8 mouse cellular contexts compared by ENCODE assay signal in the genomic region with DNA sequence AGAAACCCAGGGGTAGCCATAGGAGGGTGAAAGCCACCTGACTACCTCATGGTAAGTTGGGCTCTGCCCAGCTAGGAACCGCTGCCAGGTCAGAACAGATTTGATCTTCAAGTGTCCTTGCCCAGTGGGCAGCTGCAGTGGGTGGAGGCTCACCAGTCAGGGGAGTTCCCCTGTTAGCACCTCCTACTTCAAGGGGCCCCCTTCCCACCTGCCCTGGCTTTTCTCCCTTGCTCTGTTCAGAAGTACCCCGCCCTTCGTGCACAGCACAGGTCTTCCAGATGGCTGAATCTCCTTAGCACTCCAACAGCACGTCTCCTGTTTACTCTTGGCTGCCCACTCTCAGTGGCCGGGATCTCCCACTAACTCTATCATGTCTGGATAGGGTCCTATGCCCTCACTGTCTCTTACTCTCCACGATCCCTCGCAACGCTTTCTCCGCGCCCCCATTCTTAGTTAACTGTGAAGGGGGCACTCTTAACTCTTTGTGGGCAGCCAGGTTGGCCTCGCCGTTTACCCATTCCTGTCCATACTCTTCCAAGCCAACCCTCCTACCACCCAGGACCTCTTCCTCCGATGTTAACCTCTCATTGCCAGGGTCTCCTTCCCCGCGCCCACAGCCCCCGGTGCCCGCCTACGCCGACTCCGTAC. TPM values are rescaled to one million over a fixed set of nuclear protein-coding genes. Genes with fewer than 3 reads are reported as not detected.
DNase-seq lines count a peak whose midpoint lies in the region; ATAC-seq and TF ChIP-seq lines count a peak whose summit lies in the region.

No protein-coding gene starts in this region.

- H3K4me1 ChIP-seq in heart, embryonic 13.5 days, result peaks cover 19% of the 10 kb centered on the region
- peaks cover 22% of the 10 kb centered on the region for H3K4me1 ChIP-seq in kidney, embryonic 16.5 days (ENCODE audit: insufficient read depth, low read length)
- H3K4me1 ChIP-seq in lung, adult 2 months (ENCODE audit: control insufficient read depth, insufficient read depth, low read length), result no peaks in the 10 kb centered on the region
- H3K4me1 ChIP-seq in neural tube, embryonic 14.5 days (ENCODE audit: control insufficient read depth, insufficient read depth, low read length), result peaks cover 15% of the 10 kb centered on the region

- H3K27ac ChIP-seq in heart, embryonic 13.5 days (replicated peaks), result peak overlapping the region; percentile 84
- H3K27ac ChIP-seq in kidney, embryonic 16.5 days (ENCODE audit: low read length), result peak overlapping the region; percentile 84
- H3K27ac ChIP-seq in neural tube, embryonic 14.5 days (ENCODE audit: low read depth, low read length), result 0 out of 2 replicates have a peak overlapping the region, but pooled peaks have one; percentile 8

- no peak for TF ChIP-seq CTCF in lung, adult 2 months (IDR thresholded peaks at IDR 0.05; ENCODE audit: insufficient read depth, low read length)

- H3K4me3 ChIP-seq in heart, embryonic 13.5 days, result peak overlapping the region; percentile 73
- H3K4me3 ChIP-seq in kidney, embryonic 16.5 days (ENCODE audit: low read length), result peak overlapping the region; percentile 70
- H3K4me3 ChIP-seq in lung, adult 2 months (replicated peaks; ENCODE audit: extremely low read depth, low read depth, low read length), result peak overlapping the region; percentile 84
- peak overlapping the region; percentile 55 for H3K4me3 ChIP-seq in neural tube, embryonic 14.5 days (ENCODE audit: low read depth, low read length)

- peak; percentile 10 to 19 for DNase-seq in B cell, adult 2 months
- peak; percentile 78 for DNase-seq in adrenal gland, postnatal 14 days
- DNase-seq in lung, adult 2 months, result peak; percentile 72
- DNase-seq in thymus, postnatal 10 days (ENCODE audit: low spot score in 2 of 2), result peak; percentile 17 to 28

- H3K9ac ChIP-seq in heart, embryonic 13.5 days, result peak overlapping the region; percentile 90
- peak overlapping the region; percentile 79 for H3K9ac ChIP-seq in kidney, embryonic 16.5 days (replicated peaks; ENCODE audit: low read length)
- peak overlapping the region; percentile 46 for H3K9ac ChIP-seq in neural tube, embryonic 14.5 days (replicated peaks; ENCODE audit: low read depth, low read length)

- no peaks in the 10 kb centered on the region for H3K9me3 ChIP-seq in heart, embryonic 13.5 days
- H3K9me3 ChIP-seq in kidney, embryonic 16.5 days (ENCODE audit: low read length), result no peaks in the 10 kb centered on the region
- no peaks in the 10 kb centered on the region for H3K9me3 ChIP-seq in neural tube, embryonic 14.5 days (ENCODE audit: control insufficient read depth, low read length)

- peak overlapping the region; percentile 74 for H3K4me2 ChIP-seq in heart, embryonic 13.5 days
- peak overlapping the region; percentile 74 for H3K4me2 ChIP-seq in kidney, embryonic 16.5 days (replicated peaks; ENCODE audit: low read depth, low read length)
- H3K4me2 ChIP-seq in neural tube, embryonic 14.5 days (ENCODE audit: low read depth, low read length), result peak overlapping the region; percentile 94

- 1% methylated on average over 20 of the region's 20 CpGs for WGBS in heart, embryonic 13.5 days
- 2% methylated on average over 20 of the region's 20 CpGs for WGBS in kidney, embryonic 16.5 days
- 2% methylated on average over 20 of the region's 20 CpGs for WGBS in lung, adult 2 months
- 1% methylated on average over 20 of the region's 20 CpGs for WGBS in neural tube, embryonic 14.5 days

- peaks cover 53% of the 10 kb centered on the region for H3K36me3 ChIP-seq in heart, embryonic 13.5 days
- peaks cover 11% of the 10 kb centered on the region for H3K36me3 ChIP-seq in kidney, embryonic 16.5 days (ENCODE audit: insufficient read depth, low read length)
- H3K36me3 ChIP-seq in neural tube, embryonic 14.5 days (ENCODE audit: control insufficient read depth, insufficient read depth, low read length), result 0 out of 2 replicates have a peak, but pooled peaks cover 5% of the 10 kb centered on the region

- H3K27me3 ChIP-seq in heart, embryonic 13.5 days (replicated peaks), result peaks cover 9% of the 10 kb centered on the region; the same call in 1 of the 2 replicates
- no peaks in the 10 kb centered on the region for H3K27me3 ChIP-seq in kidney, embryonic 16.5 days (ENCODE audit: insufficient read depth, low read length)
- no peaks in the 10 kb centered on the region for H3K27me3 ChIP-seq in neural tube, embryonic 14.5 days (ENCODE audit: control insufficient read depth, insufficient read depth, low read length)

- peak; percentile 22 for ATAC-seq in erythroblast, adult 5-6 weeks (replicated peaks; ENCODE audit: low FRiP score, poor library complexity, severe bottlenecking)
- ATAC-seq in heart, embryonic 13.5 days (ENCODE audit: extremely low read depth, insufficient number of reproducible peaks, low FRiP score, low TSS enrichment), result peak; percentile 43
- peak; percentile 64 for ATAC-seq in kidney, embryonic 16.5 days (ENCODE audit: low FRiP score, low TSS enrichment)
- ATAC-seq in neural tube, embryonic 14.5 days (ENCODE audit: low read depth), result peak; percentile 11

- peak; percentile 50; the same call in 1 of the 2 replicates for TF ChIP-seq POLR2A in lung, adult 2 months (IDR thresholded peaks at IDR 0.05; ENCODE audit: borderline replicate concordance, extremely low read depth, low read depth, low read length)

RNA-seq across cellular contexts. Expression of gene Pdk2, which starts 0.5 kb away (rescaled TPM):
- total RNA-seq in adrenal gland, postnatal 14 days (2021), result 147 and 156 TPM in 2 replicates
- total RNA-seq in erythroblast, adult 5-6 weeks (2015; ENCODE audit: low replicate concordance), result 1.3 and 7.9 TPM in 2 replicates
- total RNA-seq in erythroblast, adult 5-6 weeks (2017; ENCODE audit: low replicate concordance), result 0.60 and 5.6 TPM in 2 replicates
- polyA plus RNA-seq in heart, embryonic 13.5 days (2015; fragmentation: Nextera tagmentation; extraction: Ambion mirVana), result 77.9 and 81.1 TPM in 2 replicates
- 72.3 and 85.2 TPM in 2 replicates for polyA plus RNA-seq in kidney, embryonic 16.5 days (2015; fragmentation: Nextera tagmentation; extraction: Ambion mirVana)
- polyA plus RNA-seq in lung, adult 2 months (2012; rRNA removed), result 53.0 and 67.3 TPM in 2 replicates
- polyA plus RNA-seq in neural tube, embryonic 14.5 days (2014; fragmentation: Nextera tagmentation; extraction: Ambion mirVana), result 21.8 and 23.1 TPM in 2 replicates

RNA-seq across cellular contexts. Expression of gene Samd14, which starts 30.9 kb away (rescaled TPM):
- total RNA-seq in adrenal gland, postnatal 14 days (2021), result 5.4 and 7.3 TPM in 2 replicates
- 22.1 and 25.9 TPM in 2 replicates for total RNA-seq in erythroblast, adult 5-6 weeks (2015; ENCODE audit: low replicate concordance)
- total RNA-seq in erythroblast, adult 5-6 weeks (2017; ENCODE audit: low replicate concordance), result 32.0 and 47.1 TPM in 2 replicates
- polyA plus RNA-seq in heart, embryonic 13.5 days (2015; fragmentation: Nextera tagmentation; extraction: Ambion mirVana), result 11.6 and 11.7 TPM in 2 replicates
- 19.2 and 21.2 TPM in 2 replicates for polyA plus RNA-seq in kidney, embryonic 16.5 days (2015; fragmentation: Nextera tagmentation; extraction: Ambion mirVana)
- polyA plus RNA-seq in lung, adult 2 months (2012; rRNA removed), result 5.9 and 7.0 TPM in 2 replicates
- 131 and 144 TPM in 2 replicates for polyA plus RNA-seq in neural tube, embryonic 14.5 days (2014; fragmentation: Nextera tagmentation; extraction: Ambion mirVana)

RNA-seq across cellular contexts. Expression of gene Itga3, which starts 36.0 kb away (rescaled TPM):
- 33.9 and 36.1 TPM in 2 replicates for total RNA-seq in adrenal gland, postnatal 14 days (2021)
- total RNA-seq in erythroblast, adult 5-6 weeks (2015; ENCODE audit: low replicate concordance), result not detected in 2 replicates
- total RNA-seq in erythroblast, adult 5-6 weeks (2017; ENCODE audit: low replicate concordance), result not detected in 2 replicates
- 10.2 and 12.2 TPM in 2 replicates for polyA plus RNA-seq in heart, embryonic 13.5 days (2015; fragmentation: Nextera tagmentation; extraction: Ambion mirVana)
- polyA plus RNA-seq in kidney, embryonic 16.5 days (2015; fragmentation: Nextera tagmentation; extraction: Ambion mirVana), result 25.5 and 25.8 TPM in 2 replicates
- polyA plus RNA-seq in lung, adult 2 months (2012; rRNA removed), result 181 and 187 TPM in 2 replicates
- 13.8 and 13.9 TPM in 2 replicates for polyA plus RNA-seq in neural tube, embryonic 14.5 days (2014; fragmentation: Nextera tagmentation; extraction: Ambion mirVana)

RNA-seq across cellular contexts. Expression of gene Ppp1r9b, which starts 49.8 kb away (rescaled TPM):
- total RNA-seq in adrenal gland, postnatal 14 days (2021), result 101 and 109 TPM in 2 replicates
- total RNA-seq in erythroblast, adult 5-6 weeks (2015; ENCODE audit: low replicate concordance), result 21.9 and 30.7 TPM in 2 replicates
- total RNA-seq in erythroblast, adult 5-6 weeks (2017; ENCODE audit: low replicate concordance), result 41.1 and 45.2 TPM in 2 replicates
- polyA plus RNA-seq in heart, embryonic 13.5 days (2015; fragmentation: Nextera tagmentation; extraction: Ambion mirVana), result 6.5 and 6.8 TPM in 2 replicates
- polyA plus RNA-seq in kidney, embryonic 16.5 days (2015; fragmentation: Nextera tagmentation; extraction: Ambion mirVana), result 9.9 and 10.7 TPM in 2 replicates
- polyA plus RNA-seq in lung, adult 2 months (2012; rRNA removed), result 58.7 and 67.7 TPM in 2 replicates
- 27.7 and 29.8 TPM in 2 replicates for polyA plus RNA-seq in neural tube, embryonic 14.5 days (2014; fragmentation: Nextera tagmentation; extraction: Ambion mirVana)

Comparison
In these comparisons a context has a peak if more than half of its experiments do, and no peak if none do; other contexts are left out.
1. Peak in every context shown above with its lines: DNase-seq, ATAC-seq, H3K4me3 ChIP-seq and H3K27ac ChIP-seq.
2. DNase-seq: peak in every context shown above with its lines; median percentile 78 in adrenal gland, postnatal 14 days; 72 in lung, adult 2 months; 22 in thymus, postnatal 10 days; 14 in B cell, adult 2 months.
3. ATAC-seq: peak in every context shown above with its lines; median percentile 64 in kidney, embryonic 16.5 days; 43 in heart, embryonic 13.5 days; 22 in erythroblast, adult 5-6 weeks; 11 in neural tube, embryonic 14.5 days.
4. H3K27ac ChIP-seq: peak in every context shown above with its lines; median percentile 84 in heart, embryonic 13.5 days; 84 in kidney, embryonic 16.5 days; 8 in neural tube, embryonic 14.5 days.